Mouse (Mus musculus) spleen, adult 2 months (tissue): Measurements from ENCODE around the gene G430095P16Rik. TPM values are rescaled to one million over a fixed set of nuclear protein-coding genes. Genes with fewer than 3 reads are reported as not detected.

ENCODE experiments used
- DNase-seq, 2 experiments: peaks; one replicate each; pipeline versions ENCODE4 v3.0.0 to v3.0.0-alpha.2; 2012 to 2021; ENCODE audit warnings: low spot score in 2 of 2, low read depth in 1 of 2
- H3K27ac ChIP-seq: fragments of 200-500 bp; 2 replicates; pipeline ENCODE4 v1.5.1; 2012; ENCODE audit warnings: low read length, inconsistent platforms; ENCODE audit not compliant: insufficient read depth
- H3K27me3 ChIP-seq: fragments of 200-500 bp; 2 replicates; pipeline ENCODE4 v1.6.1; 2012; ENCODE audit warnings: mild to moderate bottlenecking, moderate library complexity, low read length, inconsistent platforms; ENCODE audit not compliant: control insufficient read depth, insufficient read depth
- H3K36me3 ChIP-seq: fragments of 200-500 bp; 2 replicates; pipeline ENCODE4 v1.6.1; 2012; ENCODE audit warnings: mild to moderate bottlenecking, low read length, inconsistent platforms; ENCODE audit not compliant: control insufficient read depth, insufficient read depth
- H3K4me1 ChIP-seq: fragments of 200-500 bp; 2 replicates; pipeline ENCODE4 v1.6.1; 2011; ENCODE audit warnings: inconsistent platforms; ENCODE audit not compliant: control insufficient read depth, insufficient read depth, insufficient read length
- H3K4me3 ChIP-seq: fragments of 200-500 bp; 2 replicates; pipeline ENCODE4 v1.5.1; 2011; ENCODE audit warnings: mild to moderate bottlenecking, inconsistent platforms; ENCODE audit not compliant: insufficient read depth, insufficient read length; ENCODE audit errors: extremely low read depth
- CTCF ChIP-seq: fragments of 200-500 bp; IDR thresholded peaks from 2 replicates; pipeline ENCODE4 v1.5.1; 2011; ENCODE audit warnings: mild to moderate bottlenecking, inconsistent platforms; ENCODE audit not compliant: insufficient read depth, insufficient read length, insufficient replicate concordance; ENCODE audit errors: extremely low read depth
- POLR2A ChIP-seq: fragments of 200-500 bp; IDR thresholded peaks from 2 replicates; pipeline ENCODE4 v1.6.1; 2011; ENCODE audit warnings: low read depth, low read length, inconsistent platforms
- WGBS: fragments of 180-500 bp; shearing (Covaris S2); methylation state at CpG from one replicate; pipeline ENCODE4 v1.1.7; 2018; 5-methylcytosine and 5-hydroxymethylcytosine counted together
- polyA plus RNA-seq: library from polyadenylated mRNA; depleted of rRNA; stranded (reverse); fragments of >200 nt; gene quantifications from 2 replicates; pipeline ENCODE4 v1.2.3, GENCODE M21; 2012; rRNA removed

The G430095P16Rik gene
- polyA plus RNA-seq, 1 experiment: 4.5 TPM

GRCm38 (mm10) chr8:84774473-84774911, 51.7 kb downstream of the G430095P16Rik start:
- peaks cover 4% of the 10 kb centered on the region; the same call in 1 of the 2 replicates for H3K27me3 ChIP-seq
- no peak for DNase-seq
- no peaks in the 10 kb centered on the region for H3K36me3 ChIP-seq
- TF ChIP-seq POLR2A (no peak), CTCF (no peak)
- H3K27ac ChIP-seq: peak overlapping the region; percentile 10; the same call in 1 of the 2 replicates
- no peak overlapping the region for H3K4me3 ChIP-seq
- peaks cover 2% of the 10 kb centered on the region for H3K4me1 ChIP-seq
- 15% methylated on average over 10 of the region's 10 CpGs for WGBS

- H3K27ac ChIP-seq: peak overlapping the region; percentile 22; the same call in 1 of the 2 replicates
Measured at GRCm38 (mm10) chr8:84775105-84775591, 52.3 kb downstream of the G430095P16Rik start.

GRCm38 (mm10) chr8:84775621-84776113, 52.9 kb downstream of the G430095P16Rik start:
- TF ChIP-seq CTCF (no peak), POLR2A (no peak)
- DNase-seq: no peak
- Histone ChIP-seq H3K36me3 (no peaks in the 10 kb centered on the region), H3K4me1 (peaks cover 2% of the 10 kb centered on the region), H3K27me3 (peaks cover 4% of the 10 kb centered on the region; the same call in 1 of the 2 replicates), H3K4me3 (no peak overlapping the region), H3K27ac (0 out of 2 replicates have a peak overlapping the region, but pooled peaks have one; percentile 22)
- 52% methylated on average over 7 of the region's 7 CpGs for WGBS

More at GRCm38 (mm10) chr8:84775105-84775591, 52.3 kb downstream of the G430095P16Rik start:
- WGBS: 20% methylated on average over 13 of the region's 13 CpGs
- no peak overlapping the region for H3K4me3 ChIP-seq
- TF ChIP-seq POLR2A: no peak
- TF ChIP-seq CTCF: no peak
- no peak for DNase-seq
- no peaks in the 10 kb centered on the region for H3K36me3 ChIP-seq
- H3K27me3 ChIP-seq: peaks cover 4% of the 10 kb centered on the region; the same call in 1 of the 2 replicates
- peaks cover 2% of the 10 kb centered on the region for H3K4me1 ChIP-seq

Other genes starting within 250 kb of the G430095P16Rik start
- gene Ier2, start 60.2 kb upstream of the G430095P16Rik start, polyA plus RNA-seq: 23.0 and 27.4 TPM in 2 replicates
- 98.1 and 155 TPM in 2 replicates for gene Trmt1, start 36.7 kb upstream of the G430095P16Rik start, polyA plus RNA-seq
- gene Nacc1, start 35.1 kb upstream of the G430095P16Rik start, polyA plus RNA-seq: 66.0 and 78.5 TPM in 2 replicates
- 90.0 and 115 TPM in 2 replicates for gene Lyl1, start 21.6 kb upstream of the G430095P16Rik start, polyA plus RNA-seq
- 13.7 and 17.1 TPM in 2 replicates for gene Nfix, start 77.3 kb downstream of the G430095P16Rik start, polyA plus RNA-seq
- 1.6 and 1.8 TPM in 2 replicates for gene Dand5, start 99.8 kb downstream of the G430095P16Rik start, polyA plus RNA-seq
- 20.3 and 61.4 TPM in 2 replicates for gene Gadd45gip1, start 108.5 kb downstream of the G430095P16Rik start, polyA plus RNA-seq
- gene Rad23a, start 117.7 kb downstream of the G430095P16Rik start, polyA plus RNA-seq: 125 and 162 TPM in 2 replicates
- gene Calr, start 123.9 kb downstream of the G430095P16Rik start, polyA plus RNA-seq: 112 and 116 TPM in 2 replicates
- 50.3 and 55.0 TPM in 2 replicates for gene Farsa, start 134.0 kb downstream of the G430095P16Rik start, polyA plus RNA-seq
- 1.8 and 2.0 TPM in 2 replicates for gene Syce2, start 149.1 kb downstream of the G430095P16Rik start, polyA plus RNA-seq
- 44.2 and 48.3 TPM in 2 replicates for gene Gcdh, start 170.9 kb downstream of the G430095P16Rik start, polyA plus RNA-seq
- 46.5 and 70.0 TPM in 2 replicates for gene Klf1, start 178.9 kb downstream of the G430095P16Rik start, polyA plus RNA-seq
- 43.4 and 44.9 TPM in 2 replicates for gene Dnase2a, start 185.6 kb downstream of the G430095P16Rik start, polyA plus RNA-seq
- gene Mast1, start 214.4 kb downstream of the G430095P16Rik start, polyA plus RNA-seq: 0.70 and 0.74 TPM in 2 replicates
- gene Rtbdn, start 224.0 kb downstream of the G430095P16Rik start, polyA plus RNA-seq: not detected in 2 replicates
- gene Gm49661, start 246.4 kb downstream of the G430095P16Rik start, polyA plus RNA-seq: not detected in 2 replicates
- 149 and 164 TPM in 2 replicates for gene Prdx2, start 246.6 kb downstream of the G430095P16Rik start, polyA plus RNA-seq
- 34.2 and 35.6 TPM in 2 replicates for gene Rnaseh2a, start 246.8 kb downstream of the G430095P16Rik start, polyA plus RNA-seq